ENCODE assay signal across 21 mouse cellular contexts in genomic region chr6:45700287-45700686, GRCm38 (mm10).
DNase-seq lines count a peak whose midpoint lies in the region; ATAC-seq lines count a peak whose summit lies in the region.
"Had no signal": no experiment of that assay in that cellular context is flagged by ENCODE, and none has a peak within 500 bp of the region (broad histone marks: within the 10 kb centered on the region; RNA-seq: fewer than 3 reads in every experiment).

No protein-coding gene starts in this region.

- no peak overlapping the region for H3K9ac ChIP-seq in forebrain, embryonic 11.5 days (ENCODE audit: low read length)
- H3K9ac ChIP-seq: embryonic facial prominence, embryonic 13.5 days; forebrain, embryonic 13.5 days; forebrain, postnatal 0 days; heart, embryonic 15.5 days; hindbrain, embryonic 13.5 days had no signal

- intact Hi-C loops in left cerebral cortex, postnatal 36 days (cut with DNase I), result no loop called here

- H3K27me3 ChIP-seq in forebrain, embryonic 11.5 days (ENCODE audit: control insufficient read depth, insufficient read depth, low read length), result no peaks in the 10 kb centered on the region
- H3K27me3 ChIP-seq: embryonic facial prominence, embryonic 13.5 days; forebrain, embryonic 13.5 days; heart, embryonic 15.5 days; hindbrain, embryonic 13.5 days had no signal

- no peak overlapping the region for H3K27ac ChIP-seq in forebrain, embryonic 11.5 days (ENCODE audit: low read depth, low read length)
- H3K27ac ChIP-seq: embryonic facial prominence, embryonic 13.5 days; forebrain, embryonic 13.5 days; heart, adult 2 months; heart, embryonic 15.5 days; hindbrain, embryonic 13.5 days had no signal

- no peak for ATAC-seq in forebrain, embryonic 11.5 days (replicated peaks; ENCODE audit: low FRiP score)
- ATAC-seq: forebrain, embryonic 13.5 days; forebrain, postnatal 0 days had no signal

- no peaks in the 10 kb centered on the region for H3K4me1 ChIP-seq in forebrain, embryonic 11.5 days (replicated peaks; ENCODE audit: control insufficient read depth, insufficient read depth, low read length)
- H3K4me1 ChIP-seq: embryonic facial prominence, embryonic 13.5 days; forebrain, embryonic 13.5 days; heart, embryonic 15.5 days; hindbrain, embryonic 13.5 days had no signal

- H3K4me2 ChIP-seq in forebrain, embryonic 11.5 days (ENCODE audit: low read depth, low read length, severe bottlenecking), result no peak overlapping the region
- H3K4me2 ChIP-seq: embryonic facial prominence, embryonic 13.5 days; forebrain, embryonic 13.5 days; heart, embryonic 11.5 days; heart, embryonic 15.5 days; hindbrain, embryonic 13.5 days had no signal

- H3K36me3 ChIP-seq in forebrain, embryonic 11.5 days (ENCODE audit: control insufficient read depth, insufficient read depth, low read length), result no peaks in the 10 kb centered on the region
- H3K36me3 ChIP-seq: embryonic facial prominence, embryonic 13.5 days; heart, embryonic 15.5 days; hindbrain, embryonic 13.5 days had no signal

- H3K9me3 ChIP-seq in forebrain, embryonic 11.5 days (ENCODE audit: control insufficient read depth, low read length), result no peaks in the 10 kb centered on the region
- H3K9me3 ChIP-seq: embryonic facial prominence, embryonic 13.5 days; forebrain, embryonic 13.5 days; heart, embryonic 15.5 days; hindbrain, embryonic 13.5 days had no signal

- DNase-seq in frontal cortex, adult 2 months (ENCODE audit: extremely low spot score in 1 of 2, low spot score in 1 of 2), result peak; percentile 2 to 27
- DNase-seq in frontal cortex, postnatal 10 days (ENCODE audit: low spot score in 2 of 2), result no peak
- DNase-seq in left cerebral cortex, adult 9 months (ENCODE audit: low spot score in 2 of 2), result peak; percentile 6 to 7
- no peak for DNase-seq in left cerebral cortex, postnatal 36 days (ENCODE audit: low spot score in 2 of 2)
- peak; percentile 2 to 3 for DNase-seq in right cerebral cortex, adult 2 months (ENCODE audit: low spot score in 2 of 2)
- no peak for DNase-seq in right cerebral cortex, postnatal 25 days
- peak; percentile 72 for DNase-seq in telencephalon, adult 2 months (ENCODE audit: low read depth, low spot score)
- no peak for DNase-seq in forebrain, embryonic 11.5 days (ENCODE audit: low spot score)
- DNase-seq: adrenal gland, postnatal 10 days; cerebellum, adult 11-12 months; cerebellum, adult 9-11 months; cerebellum, postnatal 36 days; forebrain, postnatal 0 days; gastrocnemius, postnatal 14 days; heart, adult 2 months; heart, postnatal 14 days had no signal

- H3K4me3 ChIP-seq in forebrain, embryonic 11.5 days (ENCODE audit: low read depth, low read length), result no peak overlapping the region
- H3K4me3 ChIP-seq: embryonic facial prominence, embryonic 13.5 days; forebrain, embryonic 13.5 days; heart, adult 2 months; heart, embryonic 15.5 days; hindbrain, embryonic 13.5 days had no signal

Comparison
In these comparisons a context has a peak if more than half of its experiments do, and no peak if none do; other contexts are left out.
1. DNase-seq: peak in frontal cortex, adult 2 months (2 of 2), left cerebral cortex, adult 9 months (2 of 2), right cerebral cortex, adult 2 months (2 of 2) and telencephalon, adult 2 months (single experiment); none in frontal cortex, postnatal 10 days (0 of 2), left cerebral cortex, postnatal 36 days (0 of 2), right cerebral cortex, postnatal 25 days (single experiment) and forebrain, embryonic 11.5 days (single experiment).